Mouse (Mus musculus): Measurements from ENCODE around the gene Hk1. TPM values are rescaled to one million over a fixed set of nuclear protein-coding genes. Genes with fewer than 3 reads are reported as not detected.

Gene Hk1
- total and polyA plus RNA-seq, 3 experiments: 119 to 447 (median 245) TPM

- H3K4me1 ChIP-seq (ENCODE audit: insufficient read depth, low read depth, low read length): peaks cover 29% of the 10 kb centered on the region
- H3K9me3 ChIP-seq (replicated peaks): peaks cover 6% of the 10 kb centered on the region
- no peak for ATAC-seq (ENCODE audit: extremely low read depth, insufficient number of reproducible peaks, low FRiP score, poor library complexity, severe bottlenecking)
- H3K4me3 ChIP-seq (ENCODE audit: low read depth, low read length): no peak overlapping the region
- no peaks in the 10 kb centered on the region for H3K27me3 ChIP-seq (ENCODE audit: insufficient read depth, low read length)
- no peak for DNase-seq (ENCODE audit: low spot score)
- H3K36me3 ChIP-seq (replicated peaks): no peaks in the 10 kb centered on the region
- TF ChIP-seq TAL1 (conservative IDR thresholded peaks at IDR 0.05; ENCODE audit: low read depth, low read length) (no peak), POLR2AphosphoS5 (IDR thresholded peaks at IDR 0.05; ENCODE audit: insufficient replicate concordance, low read depth, low read length) (no peak), CTCF (IDR thresholded peaks at IDR 0.05; ENCODE audit: low read depth, low read length) (no peak), GATA2 (IDR thresholded peaks at IDR 0.05; ENCODE audit: borderline replicate concordance, low read depth, low read length) (no peak), GATA1 (IDR thresholded peaks at IDR 0.05; ENCODE audit: borderline replicate concordance, low read length) (no peak)
Measured at GRCm38 (mm10) chr10:62242358-62242757, 137.3 kb downstream of the Hk1 start.

DNA sequence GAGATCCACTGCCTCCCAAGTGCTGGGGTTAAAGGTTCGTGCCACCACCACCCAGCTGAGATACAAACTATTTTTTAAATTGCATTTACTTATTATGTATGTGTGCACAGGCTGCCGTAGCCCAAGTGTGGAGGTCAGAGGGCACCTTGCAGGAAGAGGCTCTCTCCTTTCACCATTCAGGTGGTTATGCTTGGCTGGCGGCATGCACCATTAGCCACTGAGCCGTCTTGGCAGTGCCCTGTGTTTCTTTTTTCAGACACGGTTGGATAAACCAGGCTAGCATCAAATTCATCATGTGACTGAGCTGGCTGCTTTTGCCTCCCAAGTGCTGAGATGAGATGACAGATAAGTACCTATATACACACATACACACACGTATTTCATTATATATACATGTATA is 140.4 kb downstream of the Hk1 start:
- no peak for ATAC-seq (ENCODE audit: extremely low read depth, insufficient number of reproducible peaks, low FRiP score, poor library complexity, severe bottlenecking)
- TF ChIP-seq CTCF (IDR thresholded peaks at IDR 0.05; ENCODE audit: low read depth, low read length) (no peak), TAL1 (conservative IDR thresholded peaks at IDR 0.05; ENCODE audit: low read depth, low read length) (no peak), POLR2AphosphoS5 (IDR thresholded peaks at IDR 0.05; ENCODE audit: insufficient replicate concordance, low read depth, low read length) (no peak), GATA1 (IDR thresholded peaks at IDR 0.05; ENCODE audit: borderline replicate concordance, low read length) (no peak), GATA2 (IDR thresholded peaks at IDR 0.05; ENCODE audit: borderline replicate concordance, low read depth, low read length) (no peak)
- Histone ChIP-seq H3K9me3 (replicated peaks) (peaks cover 5% of the 10 kb centered on the region), H3K4me3 (ENCODE audit: low read depth, low read length) (no peak overlapping the region), H3K4me1 (ENCODE audit: insufficient read depth, low read depth, low read length) (peaks cover 33% of the 10 kb centered on the region), H3K36me3 (replicated peaks) (no peaks in the 10 kb centered on the region), H3K27me3 (ENCODE audit: insufficient read depth, low read length) (no peaks in the 10 kb centered on the region)
- no peak for DNase-seq (ENCODE audit: low spot score)

- H3K4me1 ChIP-seq (ENCODE audit: insufficient read depth, low read depth, low read length): peaks cover 33% of the 10 kb centered on the region
Measured at GRCm38 (mm10) chr10:62238688-62239087, 141.0 kb downstream of the Hk1 start.

GRCm38 (mm10) chr10:62237205-62237604 is 142.5 kb downstream of the Hk1 start:
- Histone ChIP-seq H3K4me1 (ENCODE audit: insufficient read depth, low read depth, low read length) (peaks cover 28% of the 10 kb centered on the region), H3K9me3 (replicated peaks) (no peaks in the 10 kb centered on the region), H3K27me3 (ENCODE audit: insufficient read depth, low read length) (no peaks in the 10 kb centered on the region), H3K4me3 (ENCODE audit: low read depth, low read length) (no peak overlapping the region; the same call in 1 of the 2 replicates), H3K36me3 (replicated peaks) (no peaks in the 10 kb centered on the region)
- DNase-seq (ENCODE audit: low spot score) (no peak), ATAC-seq (ENCODE audit: extremely low read depth, insufficient number of reproducible peaks, low FRiP score, poor library complexity, severe bottlenecking) (no peak)
- TF ChIP-seq GATA1 (IDR thresholded peaks at IDR 0.05; ENCODE audit: borderline replicate concordance, low read length) (no peak), TAL1 (conservative IDR thresholded peaks at IDR 0.05; ENCODE audit: low read depth, low read length) (no peak), POLR2AphosphoS5 (IDR thresholded peaks at IDR 0.05; ENCODE audit: insufficient replicate concordance, low read depth, low read length) (no peak), GATA2 (IDR thresholded peaks at IDR 0.05; ENCODE audit: borderline replicate concordance, low read depth, low read length) (no peak), CTCF (IDR thresholded peaks at IDR 0.05; ENCODE audit: low read depth, low read length) (no peak)

More at GRCm38 (mm10) chr10:62238688-62239087, 141.0 kb downstream of the Hk1 start:
- DNase-seq (ENCODE audit: low spot score) (no peak), ATAC-seq (ENCODE audit: extremely low read depth, insufficient number of reproducible peaks, low FRiP score, poor library complexity, severe bottlenecking) (no peak)
- Histone ChIP-seq H3K4me3 (ENCODE audit: low read depth, low read length) (no peak overlapping the region), H3K27me3 (ENCODE audit: insufficient read depth, low read length) (no peaks in the 10 kb centered on the region), H3K36me3 (replicated peaks) (no peaks in the 10 kb centered on the region), H3K9me3 (replicated peaks) (no peaks in the 10 kb centered on the region)
- TF ChIP-seq GATA1 (IDR thresholded peaks at IDR 0.05; ENCODE audit: borderline replicate concordance, low read length): no peak
- no peak for TF ChIP-seq TAL1 (conservative IDR thresholded peaks at IDR 0.05; ENCODE audit: low read depth, low read length)
- no peak for TF ChIP-seq POLR2AphosphoS5 (IDR thresholded peaks at IDR 0.05; ENCODE audit: insufficient replicate concordance, low read depth, low read length)
- TF ChIP-seq GATA2 (IDR thresholded peaks at IDR 0.05; ENCODE audit: borderline replicate concordance, low read depth, low read length): no peak

GRCm38 (mm10) chr10:62236165-62236564 is 143.5 kb downstream of the Hk1 start:
- no peaks in the 10 kb centered on the region for H3K9me3 ChIP-seq (replicated peaks)
- TF ChIP-seq GATA1 (IDR thresholded peaks at IDR 0.05; ENCODE audit: borderline replicate concordance, low read length): no peak
- TF ChIP-seq CTCF (IDR thresholded peaks at IDR 0.05; ENCODE audit: low read depth, low read length): no peak
- TF ChIP-seq TAL1 (conservative IDR thresholded peaks at IDR 0.05; ENCODE audit: low read depth, low read length): no peak
- TF ChIP-seq GATA2 (IDR thresholded peaks at IDR 0.05; ENCODE audit: borderline replicate concordance, low read depth, low read length): no peak
- no peak for TF ChIP-seq POLR2AphosphoS5 (IDR thresholded peaks at IDR 0.05; ENCODE audit: insufficient replicate concordance, low read depth, low read length)
- no peak overlapping the region for H3K4me3 ChIP-seq (ENCODE audit: low read depth, low read length)
- no peaks in the 10 kb centered on the region for H3K36me3 ChIP-seq (replicated peaks)
- peaks cover 28% of the 10 kb centered on the region for H3K4me1 ChIP-seq (ENCODE audit: insufficient read depth, low read depth, low read length)
- DNase-seq (ENCODE audit: low spot score) (no peak), ATAC-seq (ENCODE audit: extremely low read depth, insufficient number of reproducible peaks, low FRiP score, poor library complexity, severe bottlenecking) (no peak)
- H3K27me3 ChIP-seq (ENCODE audit: insufficient read depth, low read length): no peaks in the 10 kb centered on the region

DNA sequence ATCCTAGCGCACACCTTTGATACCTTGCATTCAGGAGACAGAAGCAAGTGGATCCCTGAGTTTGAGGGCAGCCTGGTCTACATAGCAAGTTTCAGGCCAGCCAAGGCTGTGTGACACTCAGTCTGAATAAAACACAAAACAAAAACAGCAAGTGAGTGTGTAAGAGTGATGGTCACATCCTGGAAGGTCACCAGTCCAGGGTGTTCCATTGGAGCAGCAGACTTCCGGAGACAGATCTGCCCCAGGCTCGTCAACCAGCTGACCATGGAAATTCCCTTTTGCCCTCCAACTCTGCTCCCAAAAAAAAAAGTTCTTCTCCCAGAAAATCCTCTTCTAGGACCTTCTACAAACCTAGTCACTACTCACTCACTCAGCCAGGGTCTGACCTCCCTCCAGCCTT is 147.9 kb downstream of the Hk1 start:
- TF ChIP-seq TAL1 (conservative IDR thresholded peaks at IDR 0.05; ENCODE audit: low read depth, low read length) (no peak), GATA1 (IDR thresholded peaks at IDR 0.05; ENCODE audit: borderline replicate concordance, low read length) (no peak), POLR2AphosphoS5 (IDR thresholded peaks at IDR 0.05; ENCODE audit: insufficient replicate concordance, low read depth, low read length) (no peak)
- H3K4me1 ChIP-seq (ENCODE audit: insufficient read depth, low read depth, low read length): peaks cover 26% of the 10 kb centered on the region
- H3K4me3 ChIP-seq (ENCODE audit: low read depth, low read length): no peak overlapping the region
- no peaks in the 10 kb centered on the region for H3K9me3 ChIP-seq (replicated peaks)
- H3K27me3 ChIP-seq (ENCODE audit: insufficient read depth, low read length): no peaks in the 10 kb centered on the region
- no peak for ATAC-seq (ENCODE audit: extremely low read depth, insufficient number of reproducible peaks, low FRiP score, poor library complexity, severe bottlenecking)
- DNase-seq (ENCODE audit: low spot score): no peak
- no peaks in the 10 kb centered on the region for H3K36me3 ChIP-seq (replicated peaks)
